Mouse (Mus musculus): ENCODE measurements around the gene Ccdc30. TPM values are rescaled to one million over a fixed set of nuclear protein-coding genes. Genes with fewer than 3 reads are reported as not detected.

Gene Ccdc30
- total and polyA plus RNA-seq, 3 experiments: not detected

DNA sequence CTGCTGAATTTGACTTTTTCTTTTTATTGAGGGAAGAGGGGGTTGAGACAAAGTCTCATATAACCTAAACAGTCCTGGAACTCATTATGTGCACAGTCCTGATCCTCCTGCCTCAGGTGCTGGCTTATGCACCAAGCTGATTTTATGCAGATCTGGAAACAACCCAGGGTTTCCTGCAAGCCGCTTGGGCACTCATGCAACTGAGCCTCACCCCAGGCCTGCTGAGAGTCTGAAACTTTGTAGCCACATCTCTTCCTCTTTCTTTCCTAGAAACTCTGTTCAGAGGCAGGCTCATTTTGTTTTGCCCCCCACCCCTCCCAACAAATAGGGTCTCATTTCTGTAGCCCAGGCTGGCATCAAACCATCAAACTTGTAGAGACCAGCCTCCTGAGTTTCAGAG is 101.6 kb downstream of the Ccdc30 start:
- Histone ChIP-seq H3K4me1 (ENCODE audit: control insufficient read depth in 1 of 2, insufficient read depth in 2 of 2, low read length in 2 of 2) (no peaks in the 10 kb centered on the region), H3K4me3 (ENCODE audit: control insufficient read depth in 1 of 2, insufficient read depth in 1 of 2, low read depth in 2 of 2, low read length in 2 of 2) (no peak overlapping the region), H3K9me3 (replicated peaks; ENCODE audit: insufficient read depth, low read length) (no peaks in the 10 kb centered on the region), H3K27ac (ENCODE audit: control insufficient read depth, low read depth, low read length) (no peak overlapping the region), H3K79me2 (ENCODE audit: control insufficient read depth, insufficient read depth, low read length, poor library complexity) (no peaks in the 10 kb centered on the region), H3K9ac (ENCODE audit: control insufficient read depth, low read depth, low read length, poor library complexity, severe bottlenecking) (no peak overlapping the region), H3K27me3 (ENCODE audit: control insufficient read depth in 1 of 2, insufficient read depth in 2 of 2, low read length in 2 of 2) (no peaks in the 10 kb centered on the region), H3K36me3 (ENCODE audit: control insufficient read depth in 1 of 2, insufficient read depth in 2 of 2, low read length in 2 of 2) (peaks cover 0 to 3% of the 10 kb centered on the region in 2 experiments; a peak in 2 of 4 replicates)
- TF ChIP-seq TBP (IDR thresholded peaks at IDR 0.05; ENCODE audit: low read depth, low read length): no peak
- no peak for TF ChIP-seq ELF1 (IDR thresholded peaks at IDR 0.05; ENCODE audit: low read depth, low read length)
- TF ChIP-seq HCFC1 (IDR thresholded peaks at IDR 0.05; ENCODE audit: low read depth, low read length): no peak
- TF ChIP-seq BHLHE40 (IDR thresholded peaks at IDR 0.05; ENCODE audit: borderline replicate concordance, low read depth, low read length): no peak
- TF ChIP-seq ZMIZ1 (IDR thresholded peaks at IDR 0.05; ENCODE audit: low read depth, low read length): no peak
- TF ChIP-seq KAT2A (conservative IDR thresholded peaks at IDR 0.05; ENCODE audit: low read depth, low read length): no peak
- TF ChIP-seq GABPA (IDR thresholded peaks at IDR 0.05; ENCODE audit: low read depth, low read length): no peak
- TF ChIP-seq MXI1 (IDR thresholded peaks at IDR 0.05; ENCODE audit: low read depth, low read length): no peak
- no peak for TF ChIP-seq MAX (IDR thresholded peaks at IDR 0.05; ENCODE audit: low read length)
- TF ChIP-seq NELFE (IDR thresholded peaks at IDR 0.05; ENCODE audit: low read depth, low read length): no peak
- no peak for TF ChIP-seq USF1 (IDR thresholded peaks at IDR 0.05; ENCODE audit: low read depth, low read length)
- no peak for TF ChIP-seq CHD1 (IDR thresholded peaks at IDR 0.05; ENCODE audit: low read depth, low read length)
- TF ChIP-seq ETS1 (IDR thresholded peaks at IDR 0.05; ENCODE audit: low read depth, low read length): no peak
- no peak for TF ChIP-seq CHD2 (IDR thresholded peaks at IDR 0.05; ENCODE audit: low read length)
- no peak for TF ChIP-seq ZNF384 (IDR thresholded peaks at IDR 0.05; ENCODE audit: low read depth, low read length)
- no peak for DNase-seq (ENCODE audit: low read depth, low spot score)

- Histone ChIP-seq H3K9ac (ENCODE audit: control insufficient read depth, low read depth, low read length, poor library complexity, severe bottlenecking) (no peak overlapping the region), H3K4me3 (ENCODE audit: control insufficient read depth in 1 of 2, insufficient read depth in 1 of 2, low read depth in 2 of 2, low read length in 2 of 2) (no peak overlapping the region), H3K27me3 (ENCODE audit: control insufficient read depth in 1 of 2, insufficient read depth in 2 of 2, low read length in 2 of 2) (no peaks in the 10 kb centered on the region), H3K27ac (ENCODE audit: control insufficient read depth, low read depth, low read length) (no peak overlapping the region), H3K4me1 (ENCODE audit: control insufficient read depth in 1 of 2, insufficient read depth in 2 of 2, low read length in 2 of 2) (no peaks in the 10 kb centered on the region), H3K9me3 (replicated peaks; ENCODE audit: insufficient read depth, low read length) (no peaks in the 10 kb centered on the region), H3K36me3 (ENCODE audit: control insufficient read depth in 1 of 2, insufficient read depth in 2 of 2, low read length in 2 of 2) (no peaks in the 10 kb centered on the region), H3K79me2 (ENCODE audit: control insufficient read depth, insufficient read depth, low read length, poor library complexity) (no peaks in the 10 kb centered on the region)
- TF ChIP-seq NRF1 (IDR thresholded peaks at IDR 0.05; ENCODE audit: insufficient read depth, low read depth, low read length, poor library complexity, severe bottlenecking): no peak
- no peak for TF ChIP-seq ZNF384 (IDR thresholded peaks at IDR 0.05; ENCODE audit: low read depth, low read length)
- TF ChIP-seq JUND (IDR thresholded peaks at IDR 0.05; ENCODE audit: low read depth, low read length): no peak
- TF ChIP-seq TAL1 (IDR thresholded peaks at IDR 0.05; ENCODE audit: low read length): no peak
- no peak for TF ChIP-seq ZKSCAN1 (IDR thresholded peaks at IDR 0.05; ENCODE audit: low read depth, low read length)
- no peak for TF ChIP-seq SIN3A (IDR thresholded peaks at IDR 0.05; ENCODE audit: low read length)
- no peak for TF ChIP-seq RAD21 (IDR thresholded peaks at IDR 0.05; ENCODE audit: low read depth, low read length)
- no peak for TF ChIP-seq GABPA (IDR thresholded peaks at IDR 0.05; ENCODE audit: low read depth, low read length)
- no peak for TF ChIP-seq MYB (IDR thresholded peaks at IDR 0.05; ENCODE audit: low read depth, low read length)
- TF ChIP-seq MEF2A (IDR thresholded peaks at IDR 0.05; ENCODE audit: extremely low read depth, insufficient replicate concordance, low read depth, low read length, poor library complexity, severe bottlenecking): no peak
- no peak for TF ChIP-seq RCOR1 (IDR thresholded peaks at IDR 0.05; ENCODE audit: low read depth, low read length)
- TF ChIP-seq TCF12 (IDR thresholded peaks at IDR 0.05; ENCODE audit: low read depth, low read length): no peak
- TF ChIP-seq KAT2A (conservative IDR thresholded peaks at IDR 0.05; ENCODE audit: low read depth, low read length): no peak
- TF ChIP-seq BHLHE40 (IDR thresholded peaks at IDR 0.05; ENCODE audit: borderline replicate concordance, low read depth, low read length): no peak
- no peak for TF ChIP-seq HCFC1 (IDR thresholded peaks at IDR 0.05; ENCODE audit: low read depth, low read length)
- no peak for TF ChIP-seq E2F4 (IDR thresholded peaks at IDR 0.05; ENCODE audit: borderline replicate concordance, low read depth, low read length)
- no peak for TF ChIP-seq POLR2AphosphoS2 (IDR thresholded peaks at IDR 0.05; ENCODE audit: low read length)
- DNase-seq (ENCODE audit: low read depth, low spot score): no peak
These were observed 109.9 kb downstream of the Ccdc30 start for GRCm38 (mm10) chr4:119305418-119305817.
